Mouse (Mus musculus): ENCODE results near the gene Fgf5.

Fgf5 gene

GRCm38 (mm10) chr5:98305673-98306072 is 51.7 kb downstream of the Fgf5 start:
- DNase-seq (ENCODE audit: low spot score in 2 of 2): no peak

GRCm38 (mm10) chr5:98306528-98306927 is 52.5 kb downstream of the Fgf5 start:
- no peak for DNase-seq (ENCODE audit: low spot score in 2 of 2)

GRCm38 (mm10) chr5:98326625-98327024 is 72.6 kb downstream of the Fgf5 start:
- no peak for DNase-seq (ENCODE audit: low spot score in 2 of 2)

Measured in frontal cortex, postnatal 25 days (tissue).